Mouse (Mus musculus): ENCODE results near the gene Pde4d.

Gene Pde4d

GRCm38 (mm10) chr13:109406341-109406740 is 956.6 kb downstream of the Pde4d start:
- DNase-seq (ENCODE audit: low spot score) = no peak

GRCm38 (mm10) chr13:109407371-109407770 is 957.6 kb downstream of the Pde4d start:
- DNase-seq (ENCODE audit: low spot score) = no peak

- DNase-seq (ENCODE audit: low spot score) = no peak
Measured at GRCm38 (mm10) chr13:109420426-109420825, 970.7 kb downstream of the Pde4d start.

- DNase-seq (ENCODE audit: low spot score) = no peak
Measured at GRCm38 (mm10) chr13:109424906-109425305, 975.2 kb downstream of the Pde4d start.

- DNase-seq (ENCODE audit: low spot score) = no peak
Measured at GRCm38 (mm10) chr13:109425548-109425947, 975.8 kb downstream of the Pde4d start.

GRCm38 (mm10) chr13:109426058-109426457 is 976.3 kb downstream of the Pde4d start:
- no peak for DNase-seq (ENCODE audit: low spot score)

GRCm38 (mm10) chr13:109427541-109427940 is 977.8 kb downstream of the Pde4d start:
- DNase-seq (ENCODE audit: low spot score) = no peak

GRCm38 (mm10) chr13:109429544-109429943 is 979.8 kb downstream of the Pde4d start:
- no peak for DNase-seq (ENCODE audit: low spot score)

- no peak for DNase-seq (ENCODE audit: low spot score)
Measured at GRCm38 (mm10) chr13:109437231-109437776, 987.6 kb downstream of the Pde4d start.

GRCm38 (mm10) chr13:109439436-109440161 is 989.9 kb downstream of the Pde4d start:
- DNase-seq (ENCODE audit: low spot score) = no peak

- DNase-seq (ENCODE audit: low spot score) = peak; percentile 30
Measured at GRCm38 (mm10) chr13:109440331-109440730, 990.6 kb downstream of the Pde4d start.

- peak; percentile 71 for DNase-seq (ENCODE audit: low spot score)
Measured at GRCm38 (mm10) chr13:109440881-109441280, 991.1 kb downstream of the Pde4d start.

GRCm38 (mm10) chr13:109441401-109441973 is 991.7 kb downstream of the Pde4d start:
- no peak for DNase-seq (ENCODE audit: low spot score)

- DNase-seq (ENCODE audit: low spot score) = no peak
Measured at GRCm38 (mm10) chr13:109446138-109446537, 996.4 kb downstream of the Pde4d start.

- no peak for DNase-seq (ENCODE audit: low spot score)
Measured at GRCm38 (mm10) chr13:109448121-109448520, 998.4 kb downstream of the Pde4d start.

- DNase-seq (ENCODE audit: low spot score) = no peak
Measured at GRCm38 (mm10) chr13:109474344-109474743, 1024.6 kb downstream of the Pde4d start.

- DNase-seq (ENCODE audit: low spot score) = no peak
Measured at GRCm38 (mm10) chr13:109481446-109481845, 1031.7 kb downstream of the Pde4d start.

GRCm38 (mm10) chr13:109486166-109486565 is 1036.4 kb downstream of the Pde4d start:
- DNase-seq (ENCODE audit: low spot score) = no peak

- no peak for DNase-seq (ENCODE audit: low spot score)
Measured at GRCm38 (mm10) chr13:109487378-109487777, 1037.6 kb downstream of the Pde4d start.

- no peak for DNase-seq (ENCODE audit: low spot score)
Measured at GRCm38 (mm10) chr13:109490853-109491252, 1041.1 kb downstream of the Pde4d start.

GRCm38 (mm10) chr13:109491829-109492228 is 1042.1 kb downstream of the Pde4d start:
- no peak for DNase-seq (ENCODE audit: low spot score)

- no peak for DNase-seq (ENCODE audit: low spot score)
Measured at GRCm38 (mm10) chr13:109500336-109500735, 1050.6 kb downstream of the Pde4d start.

GRCm38 (mm10) chr13:109502796-109503195 is 1053.0 kb downstream of the Pde4d start:
- DNase-seq (ENCODE audit: low spot score) = no peak

All from left cerebral cortex, adult 11 months (tissue).